ENCODE assay signal across 9 mouse cellular contexts in genomic region chr15:6278606-6279468, GRCm38 (mm10). TPM values are rescaled to one million over a fixed set of nuclear protein-coding genes. Genes with fewer than 3 reads are reported as not detected.
DNase-seq lines count a peak whose midpoint lies in the region; ATAC-seq and TF ChIP-seq lines count a peak whose summit lies in the region.
"Had no signal": no experiment of that assay in that cellular context is flagged by ENCODE, and none has a peak within 500 bp of the region (broad histone marks: within the 10 kb centered on the region; RNA-seq: fewer than 3 reads in every experiment).

No protein-coding gene starts in this region.

- H3K4me1 ChIP-seq in intestine, embryonic 14.5 days (replicated peaks; ENCODE audit: control insufficient read depth, insufficient read depth, low read length): peaks cover 16% of the 10 kb centered on the region
- no peaks in the 10 kb centered on the region for H3K4me1 ChIP-seq in intestine, postnatal 0 days (replicated peaks; ENCODE audit: control insufficient read depth, insufficient read depth, low read length)
- H3K4me1 ChIP-seq in heart, embryonic 12.5 days (replicated peaks): peaks cover 7% of the 10 kb centered on the region; the same call in 1 of the 2 replicates
- H3K4me1 ChIP-seq in lung, postnatal 0 days (ENCODE audit: insufficient read depth, low read depth, low read length): peaks cover 7% of the 10 kb centered on the region; the same call in 1 of the 2 replicates
- no peaks in the 10 kb centered on the region for H3K4me1 ChIP-seq in midbrain, embryonic 14.5 days (ENCODE audit: control insufficient read depth, insufficient read depth, low read length)
- H3K4me1 ChIP-seq: neural tube, embryonic 13.5 days had no signal

- no peak overlapping the region for H3K9ac ChIP-seq in intestine, embryonic 14.5 days (ENCODE audit: low read length)
- H3K9ac ChIP-seq in intestine, postnatal 0 days (ENCODE audit: low read depth, low read length): no peak overlapping the region
- no peak overlapping the region for H3K9ac ChIP-seq in heart, embryonic 12.5 days
- no peak overlapping the region for H3K9ac ChIP-seq in lung, postnatal 0 days (replicated peaks; ENCODE audit: low read depth)
- H3K9ac ChIP-seq in midbrain, embryonic 14.5 days (replicated peaks; ENCODE audit: low read length): no peak overlapping the region
- H3K9ac ChIP-seq: neural tube, embryonic 13.5 days had no signal

- no peaks in the 10 kb centered on the region for H3K27me3 ChIP-seq in intestine, embryonic 14.5 days (replicated peaks; ENCODE audit: control insufficient read depth, insufficient read depth, low read length)
- H3K27me3 ChIP-seq in intestine, postnatal 0 days (replicated peaks; ENCODE audit: control insufficient read depth, insufficient read depth, low read length): no peaks in the 10 kb centered on the region
- H3K27me3 ChIP-seq in heart, embryonic 12.5 days (replicated peaks): no peaks in the 10 kb centered on the region
- no peaks in the 10 kb centered on the region for H3K27me3 ChIP-seq in lung, postnatal 0 days (replicated peaks; ENCODE audit: insufficient read depth, low read length)
- no peaks in the 10 kb centered on the region for H3K27me3 ChIP-seq in midbrain, embryonic 14.5 days (ENCODE audit: control insufficient read depth, insufficient read depth, low read length)
- H3K27me3 ChIP-seq: neural tube, embryonic 13.5 days had no signal

- ATAC-seq in intestine, embryonic 14.5 days (replicated peaks; ENCODE audit: low FRiP score, low TSS enrichment, low read depth): no peak
- no peak for ATAC-seq in intestine, postnatal 0 days
- ATAC-seq in heart, embryonic 12.5 days (ENCODE audit: insufficient number of reproducible peaks, low FRiP score): no peak
- peak; percentile 68 for ATAC-seq in lung, postnatal 0 days
- ATAC-seq in midbrain, embryonic 14.5 days (ENCODE audit: low FRiP score, low TSS enrichment): no peak

- no peak overlapping the region for H3K4me2 ChIP-seq in intestine, embryonic 14.5 days (ENCODE audit: low read length)
- no peak overlapping the region for H3K4me2 ChIP-seq in intestine, postnatal 0 days (replicated peaks; ENCODE audit: low read depth)
- no peak overlapping the region for H3K4me2 ChIP-seq in heart, embryonic 12.5 days
- H3K4me2 ChIP-seq in lung, postnatal 0 days (replicated peaks; ENCODE audit: low read depth, low read length): peak overlapping the region; percentile 21; the same call in 1 of the 2 replicates
- H3K4me2 ChIP-seq in midbrain, embryonic 14.5 days (ENCODE audit: low read length): no peak overlapping the region
- H3K4me2 ChIP-seq: neural tube, embryonic 13.5 days had no signal

- no peaks in the 10 kb centered on the region for H3K36me3 ChIP-seq in intestine, embryonic 14.5 days (ENCODE audit: control insufficient read depth, insufficient read depth, low read length)
- no peaks in the 10 kb centered on the region for H3K36me3 ChIP-seq in intestine, postnatal 0 days (ENCODE audit: control insufficient read depth, insufficient read depth)
- H3K36me3 ChIP-seq in heart, embryonic 12.5 days: no peaks in the 10 kb centered on the region
- H3K36me3 ChIP-seq in lung, postnatal 0 days (ENCODE audit: insufficient read depth, low read length): no peaks in the 10 kb centered on the region
- no peaks in the 10 kb centered on the region for H3K36me3 ChIP-seq in midbrain, embryonic 14.5 days (ENCODE audit: control insufficient read depth, insufficient read depth, low read length)
- H3K36me3 ChIP-seq: neural tube, embryonic 13.5 days had no signal

- DNase-seq in intestine, embryonic 14.5 days (ENCODE audit: low spot score): no peak
- peak; percentile 38 for DNase-seq in brain, embryonic 14.5 days (ENCODE audit: low read depth)
- DNase-seq in lung, postnatal 0 days (ENCODE audit: low spot score): peak; percentile 75
- no peak for DNase-seq in layer of hippocampus, postnatal 36 days
- no peak for DNase-seq in adrenal gland, adult 8-10 months
- DNase-seq in midbrain, embryonic 14.5 days: no peak

- TF ChIP-seq EP300 in lung, postnatal 0 days (IDR thresholded peaks at IDR 0.05): peak; percentile 56

- no peak for TF ChIP-seq POLR2A in brain, embryonic 14.5 days (IDR thresholded peaks at IDR 0.05; ENCODE audit: borderline replicate concordance, extremely low read depth, insufficient read depth, insufficient read length, poor library complexity, severe bottlenecking)

- WGBS in intestine, embryonic 14.5 days: 35% methylated on average over 11 of the region's 11 CpGs
- 45% methylated on average over 11 of the region's 11 CpGs for WGBS in intestine, postnatal 0 days
- 49% methylated on average over 11 of the region's 11 CpGs for WGBS in heart, embryonic 12.5 days
- WGBS in lung, postnatal 0 days: 22% methylated on average over 11 of the region's 11 CpGs
- WGBS in midbrain, embryonic 14.5 days: 76% methylated on average over 11 of the region's 11 CpGs

- TF ChIP-seq CTCF in intestine, postnatal 0 days (IDR thresholded peaks at IDR 0.05; ENCODE audit: low read depth): no peak
- no peak for TF ChIP-seq CTCF in brain, embryonic 14.5 days (IDR thresholded peaks at IDR 0.05; ENCODE audit: borderline replicate concordance, extremely low read depth, insufficient read depth, insufficient read length)
- no peak for TF ChIP-seq CTCF in lung, postnatal 0 days (IDR thresholded peaks at IDR 0.05)

- no peaks in the 10 kb centered on the region for H3K9me3 ChIP-seq in intestine, embryonic 14.5 days (ENCODE audit: control insufficient read depth, low read length)
- H3K9me3 ChIP-seq in intestine, postnatal 0 days (ENCODE audit: control insufficient read depth): no peaks in the 10 kb centered on the region
- no peaks in the 10 kb centered on the region for H3K9me3 ChIP-seq in heart, embryonic 12.5 days (replicated peaks)
- H3K9me3 ChIP-seq in lung, postnatal 0 days (ENCODE audit: low read length): no peaks in the 10 kb centered on the region
- no peaks in the 10 kb centered on the region for H3K9me3 ChIP-seq in midbrain, embryonic 14.5 days (ENCODE audit: control insufficient read depth, low read length)
- H3K9me3 ChIP-seq: neural tube, embryonic 13.5 days had no signal

- peak overlapping the region; percentile 8; the same call in 1 of the 2 replicates for H3K27ac ChIP-seq in intestine, embryonic 14.5 days (ENCODE audit: low read depth)
- H3K27ac ChIP-seq in intestine, postnatal 0 days (ENCODE audit: low read depth, low read length): no peak overlapping the region
- H3K27ac ChIP-seq in heart, embryonic 12.5 days (ENCODE audit: poor library complexity, severe bottlenecking): peak overlapping the region; percentile 47
- H3K27ac ChIP-seq in lung, postnatal 0 days (ENCODE audit: low read length): no peak overlapping the region
- no peak overlapping the region for H3K27ac ChIP-seq in midbrain, embryonic 14.5 days (replicated peaks; ENCODE audit: low read depth, low read length)

- no peak overlapping the region for H3K4me3 ChIP-seq in intestine, embryonic 14.5 days (ENCODE audit: low read depth, low read length)
- no peak overlapping the region for H3K4me3 ChIP-seq in intestine, postnatal 0 days (ENCODE audit: low read depth, low read length)
- H3K4me3 ChIP-seq in heart, embryonic 12.5 days: no peak overlapping the region
- no peak overlapping the region for H3K4me3 ChIP-seq in lung, postnatal 0 days (ENCODE audit: low read depth, low read length)
- no peak overlapping the region for H3K4me3 ChIP-seq in midbrain, embryonic 14.5 days (replicated peaks; ENCODE audit: low read depth, low read length)
- H3K4me3 ChIP-seq: neural tube, embryonic 13.5 days had no signal

RNA-seq across cellular contexts. Expression of gene Dab2, which starts 20.8 kb away (rescaled TPM):
- 47.5 and 57.4 TPM in 2 replicates for polyA plus RNA-seq in intestine, embryonic 14.5 days (2014; fragmentation: Nextera tagmentation; extraction: Ambion mirVana)
- polyA plus RNA-seq in intestine, postnatal 0 days (2015; fragmentation: Nextera tagmentation; extraction: Ambion mirVana): 243 and 271 TPM in 2 replicates
- polyA plus RNA-seq in brain, embryonic 14.5 days (2012; rRNA removed): 20.3 and 29.4 TPM in 2 replicates
- 47.1 and 52.3 TPM in 2 replicates for polyA plus RNA-seq in heart, embryonic 12.5 days (2016; fragmentation: Nextera tagmentation; extraction: Ambion mirVana)
- 20.9 and 25.7 TPM in 2 replicates for polyA plus RNA-seq in lung, postnatal 0 days (2015; fragmentation: Nextera tagmentation; extraction: Ambion mirVana)
- 10 to 100 TPM; 10.8 to 12.4 TPM for total RNA-seq in layer of hippocampus, postnatal 36 days (2021)
- total RNA-seq in adrenal gland, adult 8-10 months (2022): 100 to 1,000 TPM; 433 to 532 (median 460) TPM
- polyA plus RNA-seq in midbrain, embryonic 14.5 days (2014; fragmentation: Nextera tagmentation; extraction: Ambion mirVana): 3.9 and 26.2 TPM in 2 replicates

Comparison
In these comparisons a context has a peak if more than half of its experiments do, and no peak if none do; other contexts are left out.
1. H3K27ac ChIP-seq: peak in intestine, embryonic 14.5 days (single experiment) and heart, embryonic 12.5 days (single experiment); none in intestine, postnatal 0 days (single experiment), lung, postnatal 0 days (single experiment) and midbrain, embryonic 14.5 days (single experiment).
2. DNase-seq: peak in brain, embryonic 14.5 days (single experiment) and lung, postnatal 0 days (single experiment); none in intestine, embryonic 14.5 days (single experiment), layer of hippocampus, postnatal 36 days (0 of 2), adrenal gland, adult 8-10 months (single experiment) and midbrain, embryonic 14.5 days (single experiment).